Comparison of ENCODE assay signal across 8 mouse cellular contexts in the genomic region with DNA sequence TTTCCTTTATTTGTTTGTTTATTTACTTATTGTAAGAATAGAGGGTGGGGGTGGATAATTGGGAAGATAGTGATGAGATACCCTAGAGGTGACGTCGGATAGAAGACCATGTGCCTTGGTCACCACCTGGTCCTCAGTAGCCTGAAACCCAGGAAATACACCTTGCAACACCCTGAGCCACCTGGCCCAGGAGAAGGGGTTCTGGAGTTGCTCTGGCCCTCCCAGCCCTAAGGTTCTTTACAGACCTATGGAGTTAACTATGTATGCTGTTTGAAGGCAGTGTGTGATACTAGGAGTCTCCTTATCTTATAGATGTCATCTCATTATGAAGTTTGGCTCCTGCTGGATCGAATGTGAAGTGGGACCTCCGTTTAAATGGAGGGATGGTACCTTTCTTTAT. TPM values are rescaled to one million over a fixed set of nuclear protein-coding genes. Genes with fewer than 3 reads are reported as not detected.
DNase-seq lines count a peak whose midpoint lies in the region; ATAC-seq and TF ChIP-seq lines count a peak whose summit lies in the region.

No protein-coding gene starts in this region.

- no peaks in the 10 kb centered on the region for H3K9me3 ChIP-seq in lung, embryonic 14.5 days (ENCODE audit: low read depth, low read length)
- H3K9me3 ChIP-seq in forebrain, embryonic 14.5 days (replicated peaks; ENCODE audit: control insufficient read depth, low read length) = no peaks in the 10 kb centered on the region
- H3K9me3 ChIP-seq in limb, embryonic 10.5 days (replicated peaks) = no peaks in the 10 kb centered on the region
- H3K9me3 ChIP-seq in neural tube, embryonic 15.5 days (replicated peaks) = no peaks in the 10 kb centered on the region

- H3K27ac ChIP-seq in lung, embryonic 14.5 days (ENCODE audit: low read depth) = no peak overlapping the region
- no peak overlapping the region for H3K27ac ChIP-seq in forebrain, embryonic 14.5 days (ENCODE audit: low read depth, low read length)
- H3K27ac ChIP-seq in limb, embryonic 10.5 days = peak overlapping the region; percentile 100; the same call in 1 of the 2 replicates
- H3K27ac ChIP-seq in neural tube, embryonic 15.5 days (replicated peaks) = peak overlapping the region; percentile 54; the same call in 1 of the 2 replicates

- WGBS in lung, embryonic 14.5 days = 32% methylated on average over 4 of the region's 4 CpGs
- 32% methylated on average over 4 of the region's 4 CpGs for WGBS in forebrain, embryonic 14.5 days
- WGBS in limb, embryonic 10.5 days = 33% methylated on average over 4 of the region's 4 CpGs
- WGBS in neural tube, embryonic 15.5 days = 36% methylated on average over 4 of the region's 4 CpGs

- H3K4me1 ChIP-seq in lung, embryonic 14.5 days (ENCODE audit: insufficient read depth) = peaks cover 26% of the 10 kb centered on the region
- H3K4me1 ChIP-seq in forebrain, embryonic 14.5 days (ENCODE audit: control insufficient read depth, insufficient read depth, low read length) = peaks cover 18% of the 10 kb centered on the region
- peaks cover 53% of the 10 kb centered on the region for H3K4me1 ChIP-seq in limb, embryonic 10.5 days
- peaks cover 49% of the 10 kb centered on the region for H3K4me1 ChIP-seq in neural tube, embryonic 15.5 days

- ATAC-seq in lung, embryonic 14.5 days (ENCODE audit: insufficient read depth) = no peak
- no peak for ATAC-seq in forebrain, embryonic 14.5 days
- ATAC-seq in neural tube, embryonic 15.5 days (ENCODE audit: low FRiP score) = no peak

- TF ChIP-seq CTCF in lung, embryonic 14.5 days (IDR thresholded peaks at IDR 0.05; ENCODE audit: low read depth) = no peak

- peak overlapping the region; percentile 80 for H3K4me3 ChIP-seq in lung, embryonic 14.5 days (ENCODE audit: low read depth, low read length)
- H3K4me3 ChIP-seq in forebrain, embryonic 14.5 days (ENCODE audit: low read depth, low read length) = peak overlapping the region; percentile 83
- peak overlapping the region; percentile 96 for H3K4me3 ChIP-seq in limb, embryonic 10.5 days
- peak overlapping the region; percentile 71 for H3K4me3 ChIP-seq in neural tube, embryonic 15.5 days (replicated peaks)

- peak overlapping the region; percentile 80 for H3K4me2 ChIP-seq in lung, embryonic 14.5 days
- peak overlapping the region; percentile 82 for H3K4me2 ChIP-seq in forebrain, embryonic 14.5 days (ENCODE audit: low read length)
- peak overlapping the region; percentile 87 for H3K4me2 ChIP-seq in neural tube, embryonic 15.5 days

- H3K36me3 ChIP-seq in lung, embryonic 14.5 days (ENCODE audit: insufficient read depth) = no peaks in the 10 kb centered on the region
- H3K36me3 ChIP-seq in forebrain, embryonic 14.5 days (ENCODE audit: control insufficient read depth, insufficient read depth, low read length) = no peaks in the 10 kb centered on the region
- no peaks in the 10 kb centered on the region; the same call in 1 of the 2 replicates for H3K36me3 ChIP-seq in limb, embryonic 10.5 days
- H3K36me3 ChIP-seq in neural tube, embryonic 15.5 days = no peaks in the 10 kb centered on the region

- no peak for DNase-seq in lung, embryonic 14.5 days
- no peak for DNase-seq in lung, postnatal 25 days (ENCODE audit: low spot score)
- no peak for DNase-seq in forebrain, embryonic 14.5 days (ENCODE audit: low spot score)
- DNase-seq in limb, embryonic 10.5 days (ENCODE audit: low spot score) = no peak
- no peak for DNase-seq in B cell, adult 2 months
- DNase-seq in gastrocnemius, postnatal 14 days = no peak
- DNase-seq in kidney, postnatal 36 days = no peak

- H3K27me3 ChIP-seq in lung, embryonic 14.5 days (ENCODE audit: insufficient read depth, low read length) = no peaks in the 10 kb centered on the region
- H3K27me3 ChIP-seq in forebrain, embryonic 14.5 days (replicated peaks; ENCODE audit: control insufficient read depth, insufficient read depth, low read length) = no peaks in the 10 kb centered on the region
- H3K27me3 ChIP-seq in limb, embryonic 10.5 days (ENCODE audit: low read depth, poor library complexity, severe bottlenecking) = peaks cover 25% of the 10 kb centered on the region
- H3K27me3 ChIP-seq in neural tube, embryonic 15.5 days (replicated peaks) = no peaks in the 10 kb centered on the region

- H3K9ac ChIP-seq in lung, embryonic 14.5 days = peak overlapping the region; percentile 93
- H3K9ac ChIP-seq in forebrain, embryonic 14.5 days (ENCODE audit: low read length) = peak overlapping the region; percentile 97
- H3K9ac ChIP-seq in neural tube, embryonic 15.5 days (replicated peaks) = peak overlapping the region; percentile 93; the same call in 1 of the 2 replicates

- intact Hi-C loops in gastrocnemius, postnatal 14 days (cut with DNase I; ENCODE audit: low total_unique reads) = no loop called here

RNA-seq across cellular contexts. Expression of a gene that starts 2.3 kb away (rescaled TPM):
- polyA plus RNA-seq in lung, embryonic 14.5 days (2014; fragmentation: Nextera tagmentation; extraction: Ambion mirVana) = 14.1 and 16.8 TPM in 2 replicates
- 13.0 and 18.6 TPM in 2 replicates for polyA plus RNA-seq in forebrain, embryonic 14.5 days (2014; fragmentation: Nextera tagmentation; extraction: Ambion mirVana)
- polyA plus RNA-seq in limb, embryonic 10.5 days (2016; fragmentation: Nextera tagmentation; extraction: Ambion mirVana) = 15.0 and 22.6 TPM in 2 replicates
- polyA plus RNA-seq in neural tube, embryonic 15.5 days (2015; fragmentation: Nextera tagmentation; extraction: Ambion mirVana) = 40.6 and 49.0 TPM in 2 replicates
- total RNA-seq in gastrocnemius, postnatal 14 days (2021) = 10 to 100 TPM; 48.5 to 50.0 TPM

RNA-seq across cellular contexts. Expression of a gene that starts 32.1 kb away (rescaled TPM):
- polyA plus RNA-seq in lung, embryonic 14.5 days (2014; fragmentation: Nextera tagmentation; extraction: Ambion mirVana) = 44.5 and 46.8 TPM in 2 replicates
- 60.0 and 64.7 TPM in 2 replicates for polyA plus RNA-seq in forebrain, embryonic 14.5 days (2014; fragmentation: Nextera tagmentation; extraction: Ambion mirVana)
- 54.6 and 59.2 TPM in 2 replicates for polyA plus RNA-seq in limb, embryonic 10.5 days (2016; fragmentation: Nextera tagmentation; extraction: Ambion mirVana)
- polyA plus RNA-seq in neural tube, embryonic 15.5 days (2015; fragmentation: Nextera tagmentation; extraction: Ambion mirVana) = 35.0 and 39.1 TPM in 2 replicates
- total RNA-seq in gastrocnemius, postnatal 14 days (2021) = 10 to 100 TPM; 39.2 to 43.5 TPM

RNA-seq across cellular contexts. Expression of a gene that starts 53.0 kb away (rescaled TPM):
- polyA plus RNA-seq in lung, embryonic 14.5 days (2014; fragmentation: Nextera tagmentation; extraction: Ambion mirVana) = 446 and 450 TPM in 2 replicates
- polyA plus RNA-seq in forebrain, embryonic 14.5 days (2014; fragmentation: Nextera tagmentation; extraction: Ambion mirVana) = 340 and 348 TPM in 2 replicates
- polyA plus RNA-seq in limb, embryonic 10.5 days (2016; fragmentation: Nextera tagmentation; extraction: Ambion mirVana) = 365 and 415 TPM in 2 replicates
- 183 and 211 TPM in 2 replicates for polyA plus RNA-seq in neural tube, embryonic 15.5 days (2015; fragmentation: Nextera tagmentation; extraction: Ambion mirVana)
- total RNA-seq in gastrocnemius, postnatal 14 days (2021) = 10 to 100 TPM; 58.0 to 76.3 TPM

Comparison
In these comparisons a context has a peak if more than half of its experiments do, and no peak if none do; other contexts are left out.
1. H3K27ac ChIP-seq: peak in limb, embryonic 10.5 days (single experiment) and neural tube, embryonic 15.5 days (single experiment); none in lung, embryonic 14.5 days (single experiment) and forebrain, embryonic 14.5 days (single experiment).
2. Peak in every context shown above with its lines, with median percentiles within 50 percentile points of each other: H3K4me2 ChIP-seq, H3K4me3 ChIP-seq and H3K9ac ChIP-seq.